Mouse (Mus musculus) cortical plate, adult 2 months (tissue): ENCODE data around the gene Kcnk2.

Experiments
- CTCF ChIP-seq: fragments of 200-500 bp; IDR thresholded peaks from 2 replicates; pipeline ENCODE4 v1.5.1; 2011; ENCODE audit warnings: mild to moderate bottlenecking, control low read depth, low read length; ENCODE audit not compliant: insufficient read depth; ENCODE audit errors: extremely low read depth
- POLR2A ChIP-seq: fragments of 200-500 bp; IDR thresholded peaks from 2 replicates; pipeline ENCODE4 v1.6.1; 2011; ENCODE audit warnings: mild to moderate bottlenecking, low read length, control low read depth; ENCODE audit not compliant: insufficient read depth; ENCODE audit errors: extremely low read depth

- TF ChIP-seq CTCF (no peak), POLR2A (no peak)
Observed at GRCm38 (mm10) chr1:189185206-189185750, 216.8 kb downstream of the Kcnk2 start.
